Mouse (Mus musculus): ENCODE data around the gene Vmn1r67.
A peak's percentile ranks its signal among the peaks of the same experiment; 100 is the strongest.

Gene Vmn1r67

DNA sequence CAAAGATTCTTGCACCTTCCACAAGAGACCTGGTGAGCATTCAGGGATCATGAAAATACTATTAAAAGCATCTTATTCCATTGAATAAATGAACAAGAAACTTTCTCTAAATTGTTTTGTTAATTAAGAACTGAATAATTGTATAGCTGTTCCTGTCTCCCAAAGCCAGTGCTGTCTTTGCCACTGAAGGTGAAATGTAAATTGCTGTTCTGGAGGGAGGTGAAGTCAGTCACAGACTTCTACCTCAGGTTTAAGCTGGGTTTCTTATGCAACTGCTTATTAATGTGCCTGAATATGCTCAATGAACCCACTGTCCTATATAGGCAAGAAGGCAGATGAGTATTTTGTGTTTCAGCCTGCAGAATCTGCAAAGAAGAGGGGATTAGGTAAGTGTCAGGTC, at the start of gene Vmn1r67:
Vmn1r67 (plus strand) TSS at position 301 of the 400 bp plus-strand sequence.
- DNase-seq = no peak

- no peak for DNase-seq
These were observed 15.0 kb downstream of the Vmn1r67 start for GRCm38 (mm10) chr7:10458166-10458565.

GRCm38 (mm10) chr7:10479813-10480212, 36.7 kb downstream of the Vmn1r67 start:
- DNase-seq = no peak

DNA sequence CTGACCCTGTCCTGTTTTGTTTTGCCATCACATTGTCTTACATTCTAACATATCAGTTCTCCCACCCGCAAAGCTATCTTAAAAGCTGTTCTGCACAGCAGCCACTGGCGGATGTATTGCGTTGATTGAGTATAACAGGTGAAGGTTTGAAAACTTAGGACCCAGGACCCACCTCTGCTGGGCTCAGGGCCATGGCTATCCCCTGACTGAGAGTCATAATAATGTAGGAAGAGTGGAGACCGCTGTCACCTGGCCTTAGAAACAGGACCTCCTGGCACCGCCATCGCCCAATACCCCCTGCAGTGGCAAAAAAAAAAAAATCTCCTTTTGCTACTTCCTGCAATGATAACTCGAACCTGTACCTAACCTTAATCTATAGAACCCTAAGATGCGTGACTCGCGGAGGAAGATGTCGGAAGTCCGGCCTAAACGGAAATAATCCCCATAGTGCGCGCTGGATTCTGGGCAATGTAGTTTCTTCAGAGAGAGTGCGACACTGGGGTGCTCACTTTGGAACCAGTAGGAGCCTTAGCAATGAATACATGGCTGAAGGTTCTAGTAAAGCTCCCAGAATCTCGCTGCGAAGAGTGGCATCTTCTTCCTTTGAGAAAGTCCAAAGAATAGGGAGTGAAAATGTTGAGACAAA, 37.6 kb downstream of the Vmn1r67 start:
- peak; percentile 68 for DNase-seq

- peak; percentile 82 for DNase-seq
These were observed 51.8 kb downstream of the Vmn1r67 start, which contains the start of gene Zik1 for GRCm38 (mm10) chr7:10494786-10495521. Gene Zik1 (minus strand): TSS chr7:10495394.

DNA sequence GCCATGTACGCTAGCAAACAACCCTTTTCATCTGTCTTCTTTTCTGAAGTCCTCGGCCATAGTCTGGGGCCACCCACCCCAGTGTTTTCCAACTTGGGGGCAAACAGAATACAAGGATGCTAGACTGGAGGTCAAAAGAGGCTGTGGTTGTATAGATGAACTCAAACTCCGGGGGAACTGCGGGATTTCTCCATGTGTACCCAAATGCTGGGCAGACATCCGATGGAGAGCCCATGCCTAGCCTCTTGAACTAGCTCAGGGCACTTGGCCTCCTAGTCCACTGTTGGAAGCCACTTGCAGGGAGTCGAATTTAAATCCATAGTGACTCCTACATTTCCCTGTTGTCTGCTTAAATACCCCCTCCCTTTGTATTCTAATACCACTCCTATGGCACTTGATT, 52.4 kb downstream of the Vmn1r67 start:
- no peak for DNase-seq
